Mouse (Mus musculus) MEL (cell line): ENCODE measurements around the gene Pip4k2a. TPM values are rescaled to one million over a fixed set of nuclear protein-coding genes. Genes with fewer than 3 reads are reported as not detected.
A peak's percentile ranks its signal among the peaks of the same experiment; 100 is the strongest.

Experiments
- DNase-seq: peaks from one replicate; pipeline ENCODE4 v3.0.0; 2011; ENCODE audit warnings: low read depth, low spot score
- H3K27ac ChIP-seq: 2 replicates; pipeline ENCODE4 v1.5.1; 2012; ENCODE audit warnings: low read depth, mild to moderate bottlenecking, control low read depth, low read length, moderate library complexity; ENCODE audit not compliant: control insufficient read depth
- H3K27me3 ChIP-seq, 2 experiments: fragments of 150-350 bp in 1 of 2; sonication (generic) in 1 of 2; 2 replicates each; pipeline ENCODE4 v1.6.1; 2012; ENCODE audit warnings: low read length in 2 of 2, mild to moderate bottlenecking in 2 of 2, improper control_type of control experiment in 1 of 2, moderate library complexity in 1 of 2; ENCODE audit not compliant: insufficient read depth in 2 of 2, control insufficient read depth in 1 of 2
- H3K36me3 ChIP-seq, 2 experiments: 2 replicates each; pipeline ENCODE4 v1.6.1; 2012 to 2014; ENCODE audit warnings: low read length in 2 of 2, improper control_type of control experiment in 1 of 2, inconsistent platforms in 1 of 2, mild to moderate bottlenecking in 1 of 2; ENCODE audit not compliant: insufficient read depth in 2 of 2, control insufficient read depth in 1 of 2
- H3K4me1 ChIP-seq, 2 experiments: fragments of 150-350 bp in 1 of 2; sonication (generic) in 1 of 2; 2 replicates each; pipeline ENCODE4 v1.6.1; 2012; ENCODE audit warnings: low read length in 2 of 2, improper control_type of control experiment in 1 of 2, mild to moderate bottlenecking in 1 of 2; ENCODE audit not compliant: insufficient read depth in 2 of 2, control insufficient read depth in 1 of 2
- H3K4me3 ChIP-seq, 2 experiments: fragments of 150-350 bp in 1 of 2; sonication (generic) in 1 of 2; 2 replicates each; pipeline ENCODE4 v1.5.1; 2012; ENCODE audit warnings: low read depth in 2 of 2, low read length in 2 of 2, mild to moderate bottlenecking in 2 of 2, moderate library complexity in 2 of 2, control low read depth in 1 of 2, improper control_type of control experiment in 1 of 2; ENCODE audit not compliant: control insufficient read depth in 1 of 2, insufficient read depth in 1 of 2
- H3K79me2 ChIP-seq: 2 replicates; pipeline ENCODE4 v1.6.1; 2012; ENCODE audit warnings: mild to moderate bottlenecking, low read length, moderate library complexity; ENCODE audit not compliant: control insufficient read depth, poor library complexity, insufficient read depth
- H3K9ac ChIP-seq: 2 replicates; pipeline ENCODE4 v1.6.1; 2012; ENCODE audit warnings: low read depth, mild to moderate bottlenecking, control low read depth, low read length, moderate library complexity; ENCODE audit not compliant: control insufficient read depth, poor library complexity, severe bottlenecking
- H3K9me3 ChIP-seq: fragments of 150-350 bp; sonication (generic); replicated peaks from 2 replicates; pipeline ENCODE4 v1.6.1; 2012; ENCODE audit warnings: mild to moderate bottlenecking, low read length, improper control_type of control experiment, moderate library complexity; ENCODE audit not compliant: insufficient read depth
- CHD1 ChIP-seq: IDR thresholded peaks from 2 replicates; pipeline ENCODE4 v1.6.1; 2012; ENCODE audit warnings: low read depth, mild to moderate bottlenecking, inconsistent platforms, low read length, improper control_type of control experiment
- CTCF ChIP-seq, 3 experiments: IDR thresholded peaks in 2 of 3; conservative IDR thresholded peaks in 1 of 3; 2 replicates each; pipeline ENCODE4 v1.5.1; 2011 to 2012; ENCODE audit warnings: low read length in 3 of 3, low read depth in 2 of 3, mild to moderate bottlenecking in 2 of 3, improper control_type of control experiment in 1 of 3, inconsistent platforms in 1 of 3, mixed read lengths in 1 of 3, moderate library complexity in 1 of 3; ENCODE audit not compliant: control insufficient read depth in 1 of 3, insufficient read depth in 1 of 3, poor library complexity in 1 of 3, severe bottlenecking in 1 of 3
- E2F4 ChIP-seq: IDR thresholded peaks from 2 replicates; pipeline ENCODE4 v1.6.1; 2011; ENCODE audit warnings: low read depth, low read length, improper control_type of control experiment, borderline replicate concordance
- EP300 ChIP-seq, 2 experiments: IDR thresholded peaks; 2 replicates each; pipeline ENCODE4 v1.6.1; 2011; ENCODE audit warnings: improper control_type of control experiment in 2 of 2, low read length in 2 of 2, low read depth in 1 of 2, mild to moderate bottlenecking in 1 of 2
- GABPA ChIP-seq: IDR thresholded peaks from 2 replicates; pipeline ENCODE4 v1.6.1; 2012; ENCODE audit warnings: low read depth, mild to moderate bottlenecking, inconsistent platforms, low read length, improper control_type of control experiment, moderate library complexity
- GATA1 ChIP-seq: IDR thresholded peaks from 2 replicates; pipeline ENCODE4 v1.6.1; 2011; ENCODE audit warnings: low read depth, low read length, improper control_type of control experiment
- MAX ChIP-seq: IDR thresholded peaks from 2 replicates; pipeline ENCODE4 v1.6.1; 2011; ENCODE audit warnings: low read length, improper control_type of control experiment
- MEF2A ChIP-seq: IDR thresholded peaks from 2 replicates; pipeline ENCODE4 v1.6.1; 2014; ENCODE audit warnings: low read depth, mild to moderate bottlenecking, inconsistent platforms, low read length, improper control_type of control experiment; ENCODE audit not compliant: poor library complexity, insufficient replicate concordance, severe bottlenecking; ENCODE audit errors: extremely low read depth
- NELFE ChIP-seq: IDR thresholded peaks from 2 replicates; pipeline ENCODE4 v1.6.1; 2011; ENCODE audit warnings: low read depth, low read length, improper control_type of control experiment
- RAD21 ChIP-seq: IDR thresholded peaks from 2 replicates; pipeline ENCODE4 v1.6.1; 2011; ENCODE audit warnings: mild to moderate bottlenecking, low read depth, low read length, improper control_type of control experiment
- RCOR1 ChIP-seq: IDR thresholded peaks from 2 replicates; pipeline ENCODE4 v1.6.1; 2012; ENCODE audit warnings: low read depth, mild to moderate bottlenecking, inconsistent platforms, low read length, improper control_type of control experiment
- SIN3A ChIP-seq: IDR thresholded peaks from 2 replicates; pipeline ENCODE4 v1.6.1; 2012; ENCODE audit warnings: low read length, improper control_type of control experiment, inconsistent platforms
- SMC3 ChIP-seq: IDR thresholded peaks from 2 replicates; pipeline ENCODE4 v1.6.1; 2011; ENCODE audit warnings: low read depth, low read length, improper control_type of control experiment
- TAL1 ChIP-seq: IDR thresholded peaks from 2 replicates; pipeline ENCODE4 v1.6.1; 2012; ENCODE audit warnings: mild to moderate bottlenecking, inconsistent platforms, low read length, moderate library complexity, mixed read lengths
- UBTF ChIP-seq: IDR thresholded peaks from 2 replicates; pipeline ENCODE4 v1.6.1; 2012; ENCODE audit warnings: low read depth, mild to moderate bottlenecking, inconsistent platforms, low read length, improper control_type of control experiment, moderate library complexity, borderline replicate concordance; ENCODE audit not compliant: insufficient read depth
- USF2 ChIP-seq, 2 experiments: IDR thresholded peaks; 2 replicates each; pipeline ENCODE4 v1.6.1; 2011 to 2012; ENCODE audit warnings: improper control_type of control experiment in 2 of 2, low read length in 2 of 2, borderline replicate concordance in 1 of 2, inconsistent platforms in 1 of 2, low read depth in 1 of 2, mild to moderate bottlenecking in 1 of 2; ENCODE audit not compliant: insufficient read depth in 1 of 2
- ZC3H11A ChIP-seq: IDR thresholded peaks from 2 replicates; pipeline ENCODE4 v1.6.1; 2012; ENCODE audit warnings: low read depth, mild to moderate bottlenecking, inconsistent platforms, low read length, improper control_type of control experiment
- ZKSCAN1 ChIP-seq: IDR thresholded peaks from 2 replicates; pipeline ENCODE4 v1.6.1; 2012; ENCODE audit warnings: low read depth, mild to moderate bottlenecking, inconsistent platforms, low read length, improper control_type of control experiment, moderate library complexity
- ZNF384 ChIP-seq: IDR thresholded peaks from 2 replicates; pipeline ENCODE4 v1.6.1; 2012; ENCODE audit warnings: low read depth, mild to moderate bottlenecking, inconsistent platforms, low read length, improper control_type of control experiment
- polyA plus RNA-seq, 2 experiments: library from polyadenylated mRNA; stranded (reverse) in 1 of 2; unstranded in 1 of 2; fragments of >175 nt in 1 of 2; fragments of >200 nt in 1 of 2; gene quantifications; 2 replicates each; pipeline versions ENCODE4 v1.2.1 to v1.2.4; 2012; ENCODE audit warnings: low replicate concordance in 2 of 2, low read depth in 1 of 2; ENCODE audit not compliant: insufficient read length in 2 of 2, insufficient read depth in 1 of 2, missing spikeins in 1 of 2
- total RNA-seq: library from RNA; depleted of rRNA; stranded (reverse); fragments of 300-350 nt; gene quantifications from 2 replicates; pipeline ENCODE4 v1.2.3, GENCODE M21; 2012

Pip4k2a gene
- total and polyA plus RNA-seq, 3 experiments, result 7.9 to 48.5 TPM; not detected in 1

- H3K27ac ChIP-seq, result no peak overlapping the region
- H3K27me3 ChIP-seq, result no peaks in the 10 kb centered on the region
- no peak for DNase-seq
- no peak overlapping the region for H3K9ac ChIP-seq
- H3K9me3 ChIP-seq, result no peaks in the 10 kb centered on the region
- peaks cover 3 to 40% of the 10 kb centered on the region in 2 experiments; a peak in 2 of 4 replicates for H3K36me3 ChIP-seq
- peaks cover 34% of the 10 kb centered on the region for H3K79me2 ChIP-seq
- H3K4me3 ChIP-seq, result no peak overlapping the region
- TF ChIP-seq SMC3 (no peak), RCOR1 (no peak), USF2 (IDR thresholded peaks at IDR 0.05; ENCODE audit: borderline replicate concordance in 1 of 2, insufficient read depth in 1 of 2, low read depth in 1 of 2, low read length in 2 of 2) (no peak), GABPA (no peak), SIN3A (no peak), E2F4 (no peak), MEF2A (no peak), MAX (no peak), CHD1 (no peak), TAL1 (no peak), ZKSCAN1 (no peak), UBTF (no peak), ZNF384 (no peak)
- peaks cover 37 to 43% of the 10 kb centered on the region in 2 experiments for H3K4me1 ChIP-seq
Observed at GRCm38 (mm10) chr2:18977201-18977805, 20.6 kb downstream of the Pip4k2a start.

- Histone ChIP-seq H3K4me1 (peaks cover 37 to 43% of the 10 kb centered on the region in 2 experiments), H3K27me3 (no peaks in the 10 kb centered on the region), H3K27ac (no peak overlapping the region), H3K9ac (no peak overlapping the region), H3K79me2 (peaks cover 34% of the 10 kb centered on the region), H3K9me3 (no peaks in the 10 kb centered on the region), H3K36me3 (peaks cover 3 to 40% of the 10 kb centered on the region in 2 experiments; a peak in 2 of 4 replicates), H3K4me3 (no peak overlapping the region)
- peak; percentile 71 for DNase-seq
- TF ChIP-seq ZC3H11A, result no peak
- TF ChIP-seq NELFE, result no peak
- peak; percentile 34 to 59; a peak in 2 of 4 replicates for TF ChIP-seq EP300 (IDR thresholded peaks at IDR 0.05; ENCODE audit: low read depth in 1 of 2, low read length in 2 of 2)
- TF ChIP-seq CTCF (IDR thresholded peaks at IDR 0.05 in 2 of 3, conservative IDR thresholded peaks at IDR 0.05 in 1 of 3; ENCODE audit: control insufficient read depth in 1 of 3, insufficient read depth in 1 of 3, low read depth in 2 of 3, low read length in 3 of 3, poor library complexity in 1 of 3, severe bottlenecking in 1 of 3), result no peak
- TF ChIP-seq RAD21, result no peak
- TF ChIP-seq GATA1, result peak; percentile 36; the same call in 1 of the 2 replicates
Observed at GRCm38 (mm10) chr2:18976175-18976574, 21.8 kb downstream of the Pip4k2a start.
